Mouse (Mus musculus) lung, embryonic 14.5 days (tissue): ENCODE results near the gene Ehd3. TPM values are rescaled to one million over a fixed set of nuclear protein-coding genes. Genes with fewer than 3 reads are reported as not detected.

ENCODE experiments used
- ATAC-seq: fragments of 200-750 bp; cut with Nextera tagmentation; 2 replicates; pipeline ENCODE4 v1.8.0; 2017; ENCODE audit warnings: mild to moderate bottlenecking, moderate TSS enrichment, moderate library complexity; ENCODE audit not compliant: insufficient read depth
- DNase-seq: peaks from one replicate; pipeline ENCODE4 v3.0.0-alpha.2; 2015
- H3K27ac ChIP-seq: fragments of 300-500 bp; sonication (generic); 2 replicates; pipeline ENCODE4 v1.5.1; 2014; ENCODE audit warnings: low read depth, mild to moderate bottlenecking, moderate library complexity
- H3K27me3 ChIP-seq: fragments of 300-500 bp; sonication (generic); 2 replicates; pipeline ENCODE4 v1.6.1; 2014; ENCODE audit warnings: low read length, control low read depth; ENCODE audit not compliant: insufficient read depth
- H3K36me3 ChIP-seq: fragments of 300-500 bp; sonication (generic); 2 replicates; pipeline ENCODE4 v1.6.1; 2014; ENCODE audit warnings: control low read depth; ENCODE audit not compliant: insufficient read depth
- H3K4me1 ChIP-seq: fragments of 300-500 bp; sonication (generic); 2 replicates; pipeline ENCODE4 v1.6.1; 2014; ENCODE audit warnings: antibody characterized with exemption, control low read depth; ENCODE audit not compliant: insufficient read depth
- H3K4me2 ChIP-seq: fragments of 300-500 bp; sonication (generic); 2 replicates; pipeline ENCODE4 v1.6.1; 2014; ENCODE audit warnings: mild to moderate bottlenecking
- H3K4me3 ChIP-seq: fragments of 300-500 bp; sonication (generic); 2 replicates; pipeline ENCODE4 v1.5.1; 2014; ENCODE audit warnings: low read depth, low read length
- H3K9ac ChIP-seq: fragments of 300-500 bp; sonication (generic); 2 replicates; pipeline ENCODE4 v1.6.1; 2014
- H3K9me3 ChIP-seq: fragments of 300-500 bp; sonication (generic); 2 replicates; pipeline ENCODE4 v1.6.1; 2016; ENCODE audit warnings: low read depth, low read length, control low read depth
- CTCF ChIP-seq: IDR thresholded peaks from 2 replicates; pipeline ENCODE4 v1.5.1; 2016; ENCODE audit warnings: antibody characterized with exemption, low read depth
- WGBS: fragments of 180-500 bp; shearing (Covaris S2); extraction: QIAGEN DNeasy Blood & Tissue Kit; methylation state at CpG from one replicate; pipeline ENCODE4 v1.1.7; 2014; 5-methylcytosine and 5-hydroxymethylcytosine counted together
- polyA plus RNA-seq: library from polyadenylated mRNA; unstranded; fragments of >200 nt; fragmentation: Nextera tagmentation; extraction: Ambion mirVana; gene quantifications from 2 replicates; pipeline ENCODE4 v1.2.1, GENCODE M21; 2014

The Ehd3 gene
- polyA plus RNA-seq, result 12.0 and 13.4 TPM in 2 replicates

- Histone ChIP-seq H3K9ac (peak within 1 kb of the TSS; percentile 58), H3K27me3 (no peaks in the 10 kb centered on the region), H3K4me1 (no peaks in the 10 kb centered on the region), H3K36me3 (no peaks in the 10 kb centered on the region), H3K9me3 (no peaks in the 10 kb centered on the region), H3K27ac (no peak within 1 kb of the TSS), H3K4me2 (peak within 1 kb of the TSS; percentile 82), H3K4me3 (peak within 1 kb of the TSS; percentile 54)
- ATAC-seq (no peak), DNase-seq (no peak)
- WGBS, result 87% methylated on average over 5 of the region's 5 CpGs
- TF ChIP-seq CTCF, result 0 out of 2 replicates have a peak, but pooled peaks have one; percentile 2
These were observed at the start of gene Ehd3 for GRCm38 (mm10) chr17:73803521-73804184. Ehd3 (plus strand) TSS chr17:73804134.

GRCm38 (mm10) chr17:73770964-73771363 is 33.0 kb upstream of the Ehd3 start:
- Histone ChIP-seq H3K27me3 (no peaks in the 10 kb centered on the region), H3K27ac (no peak overlapping the region), H3K4me3 (no peak overlapping the region), H3K4me2 (no peak overlapping the region), H3K9ac (no peak overlapping the region), H3K36me3 (no peaks in the 10 kb centered on the region), H3K4me1 (no peaks in the 10 kb centered on the region; the same call in 1 of the 2 replicates), H3K9me3 (no peaks in the 10 kb centered on the region)
- ATAC-seq (peak; percentile 83), DNase-seq (peak; percentile 71)
- WGBS, result 5% methylated on average over 8 of the region's 8 CpGs
- TF ChIP-seq CTCF, result peak; percentile 14; the same call in 1 of the 2 replicates

- Histone ChIP-seq H3K27ac (no peak overlapping the region), H3K4me1 (no peaks in the 10 kb centered on the region; the same call in 1 of the 2 replicates), H3K27me3 (no peaks in the 10 kb centered on the region), H3K36me3 (no peaks in the 10 kb centered on the region), H3K9me3 (no peaks in the 10 kb centered on the region), H3K9ac (no peak overlapping the region), H3K4me3 (no peak overlapping the region), H3K4me2 (no peak overlapping the region)
- WGBS, result 38% methylated on average over 8 of the region's 8 CpGs
- ATAC-seq (peak; percentile 47; the same call in 1 of the 2 replicates), DNase-seq (peak; percentile 17)
- TF ChIP-seq CTCF, result no peak
These were observed 17.2 kb upstream of the Ehd3 start for GRCm38 (mm10) chr17:73786642-73787311.

- ATAC-seq, result no peak
- no peak overlapping the region for H3K4me3 ChIP-seq
- TF ChIP-seq CTCF, result no peak
- no peak overlapping the region for H3K4me2 ChIP-seq
- H3K9ac ChIP-seq, result no peak overlapping the region
- DNase-seq, result peak; percentile 40
- no peaks in the 10 kb centered on the region; the same call in 1 of the 2 replicates for H3K4me1 ChIP-seq
- 30% methylated on average over 12 of the region's 12 CpGs for WGBS
- H3K27ac ChIP-seq, result no peak overlapping the region
- no peaks in the 10 kb centered on the region for H3K36me3 ChIP-seq
- H3K27me3 ChIP-seq, result no peaks in the 10 kb centered on the region
- no peaks in the 10 kb centered on the region for H3K9me3 ChIP-seq
These were observed 13.5 kb upstream of the Ehd3 start for GRCm38 (mm10) chr17:73790284-73791020.

GRCm38 (mm10) chr17:73796789-73797188 is 7.1 kb upstream of the Ehd3 start:
- ATAC-seq, result peak; percentile 75; the same call in 1 of the 2 replicates
- 36% methylated on average over 6 of the region's 6 CpGs for WGBS
- H3K9me3 ChIP-seq, result no peaks in the 10 kb centered on the region
- H3K27me3 ChIP-seq, result no peaks in the 10 kb centered on the region
- H3K9ac ChIP-seq, result no peak overlapping the region
- H3K4me3 ChIP-seq, result no peak overlapping the region
- 0 out of 2 replicates have a peak, but pooled peaks have one; percentile 4 for TF ChIP-seq CTCF
- no peak overlapping the region for H3K4me2 ChIP-seq
- no peaks in the 10 kb centered on the region for H3K36me3 ChIP-seq
- DNase-seq, result peak; percentile 55
- H3K27ac ChIP-seq, result no peak overlapping the region
- H3K4me1 ChIP-seq, result no peaks in the 10 kb centered on the region

- TF ChIP-seq CTCF, result no peak
- H3K27me3 ChIP-seq, result no peaks in the 10 kb centered on the region
- no peak overlapping the region for H3K4me2 ChIP-seq
- no peak overlapping the region for H3K27ac ChIP-seq
- ATAC-seq (no peak), DNase-seq (no peak)
- WGBS, result 83% methylated on average over 4 of the region's 4 CpGs
- H3K4me1 ChIP-seq, result no peaks in the 10 kb centered on the region
- no peaks in the 10 kb centered on the region for H3K9me3 ChIP-seq
- H3K4me3 ChIP-seq, result no peak overlapping the region
- H3K36me3 ChIP-seq, result no peaks in the 10 kb centered on the region
- H3K9ac ChIP-seq, result no peak overlapping the region
These were observed 6.2 kb upstream of the Ehd3 start for GRCm38 (mm10) chr17:73797706-73798105.
